ENCODE assay signal across 9 mouse cellular contexts in the genomic region with DNA sequence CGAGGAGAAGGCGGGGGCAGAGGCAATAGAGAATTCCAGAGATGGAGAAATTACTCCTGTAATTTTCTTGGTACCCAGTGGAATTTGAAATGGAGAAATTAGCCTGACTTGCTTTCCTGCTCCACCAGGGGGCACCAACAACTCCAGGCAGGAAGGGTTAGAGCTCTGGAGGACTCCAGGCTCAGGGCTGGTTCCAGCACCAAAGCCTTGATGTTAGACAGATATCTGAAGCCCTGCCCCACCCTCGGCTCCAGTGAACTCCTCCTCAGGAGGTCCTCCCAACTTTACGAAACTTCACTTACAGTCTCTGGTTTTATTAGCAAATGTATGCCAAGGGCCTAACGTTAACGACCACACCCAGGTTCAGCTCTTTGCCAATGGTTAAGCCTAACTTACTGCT. TPM values are rescaled to one million over a fixed set of nuclear protein-coding genes. Genes with fewer than 3 reads are reported as not detected.
DNase-seq lines count a peak whose midpoint lies in the region; ATAC-seq and TF ChIP-seq lines count a peak whose summit lies in the region.
"Had no signal": no experiment of that assay in that cellular context is flagged by ENCODE, and none has a peak within 500 bp of the region (broad histone marks: within the 10 kb centered on the region; RNA-seq: fewer than 3 reads in every experiment).

No protein-coding gene starts in this region.

- H3K27me3 ChIP-seq in neural tube, embryonic 15.5 days (replicated peaks), result no peaks in the 10 kb centered on the region
- no peaks in the 10 kb centered on the region for H3K27me3 ChIP-seq in forebrain, embryonic 10.5 days (ENCODE audit: poor library complexity, severe bottlenecking)
- no peaks in the 10 kb centered on the region for H3K27me3 ChIP-seq in limb, embryonic 14.5 days (ENCODE audit: control insufficient read depth, insufficient read depth, low read length)

- peak; percentile 76 for DNase-seq in neural tube, embryonic 10.5 days (ENCODE audit: extremely low spot score, low spot score)
- peak; percentile 36 for DNase-seq in c-Kit-positive CD71-negative TER-119-negative erythroid progenitor cells, embryonic 14.5 days (ENCODE audit: low read depth)
- DNase-seq in forebrain, embryonic 10.5 days (ENCODE audit: extremely low spot score, low spot score), result peak; percentile 64
- peak; percentile 58 for DNase-seq in limb, embryonic 14.5 days (ENCODE audit: low spot score)
- DNase-seq in retina, embryonic 14.5 days (ENCODE audit: low spot score), result peak; percentile 80

- H3K9ac ChIP-seq in neural tube, embryonic 15.5 days (replicated peaks), result no peak overlapping the region
- H3K9ac ChIP-seq in limb, embryonic 14.5 days (ENCODE audit: low read depth, low read length, severe bottlenecking), result no peak overlapping the region

- H3K4me1 ChIP-seq in neural tube, embryonic 15.5 days, result peaks cover 10% of the 10 kb centered on the region; the same call in 1 of the 2 replicates
- H3K4me1 ChIP-seq in forebrain, embryonic 10.5 days, result peaks cover 36% of the 10 kb centered on the region
- peaks cover 15% of the 10 kb centered on the region for H3K4me1 ChIP-seq in limb, embryonic 14.5 days (ENCODE audit: control insufficient read depth, insufficient read depth, low read length)

- H3K36me3 ChIP-seq in neural tube, embryonic 15.5 days, result peaks cover 36% of the 10 kb centered on the region
- H3K36me3 ChIP-seq in forebrain, embryonic 10.5 days (replicated peaks), result peaks cover 6% of the 10 kb centered on the region
- peaks cover 5% of the 10 kb centered on the region for H3K36me3 ChIP-seq in limb, embryonic 14.5 days (ENCODE audit: control insufficient read depth, insufficient read depth, low read length)

- no peaks in the 10 kb centered on the region for H3K9me3 ChIP-seq in neural tube, embryonic 15.5 days (replicated peaks)
- 0 out of 2 replicates have a peak, but pooled peaks cover 9% of the 10 kb centered on the region for H3K9me3 ChIP-seq in forebrain, embryonic 10.5 days
- H3K9me3 ChIP-seq in limb, embryonic 14.5 days (ENCODE audit: control insufficient read depth, low read length), result 0 out of 2 replicates have a peak, but pooled peaks cover 4% of the 10 kb centered on the region

- TF ChIP-seq POLR2A in limb, embryonic 14.5 days (IDR thresholded peaks at IDR 0.05; ENCODE audit: borderline replicate concordance, extremely low read depth, insufficient read depth, insufficient read length), result no peak

- no peak overlapping the region for H3K4me2 ChIP-seq in neural tube, embryonic 15.5 days
- H3K4me2 ChIP-seq in limb, embryonic 14.5 days (replicated peaks; ENCODE audit: low read depth, low read length, severe bottlenecking), result no peak overlapping the region

- H3K4me3 ChIP-seq in neural tube, embryonic 15.5 days (replicated peaks), result no peak overlapping the region
- no peak overlapping the region for H3K4me3 ChIP-seq in forebrain, embryonic 10.5 days
- no peak overlapping the region for H3K4me3 ChIP-seq in limb, embryonic 14.5 days (replicated peaks; ENCODE audit: low read length)
- H3K4me3 ChIP-seq: myocyte had no signal

- no peak for ATAC-seq in neural tube, embryonic 15.5 days (ENCODE audit: low FRiP score)
- peak; percentile 36 to 71; a peak in 1 of 4 replicates for ATAC-seq in hematopoietic stem cell, adult 5-6 weeks (replicated peaks in 1 of 2; ENCODE audit: insufficient read depth in 1 of 2, low FRiP score in 2 of 2, low TSS enrichment in 1 of 2, low read depth in 1 of 2, poor library complexity in 2 of 2, severe bottlenecking in 2 of 2)
- ATAC-seq in limb, embryonic 14.5 days (ENCODE audit: low FRiP score, low read depth), result peak; percentile 67
- ATAC-seq in megakaryocyte, adult 5-6 weeks (ENCODE audit: poor library complexity, severe bottlenecking), result no peak

- H3K27ac ChIP-seq in neural tube, embryonic 15.5 days (replicated peaks), result no peak overlapping the region
- H3K27ac ChIP-seq in forebrain, embryonic 10.5 days, result no peak overlapping the region
- no peak overlapping the region for H3K27ac ChIP-seq in limb, embryonic 14.5 days (replicated peaks; ENCODE audit: low read depth, low read length)

- WGBS in neural tube, embryonic 15.5 days, result 48% methylated on average over 6 of the region's 6 CpGs
- WGBS in forebrain, embryonic 10.5 days, result 60% methylated on average over 6 of the region's 6 CpGs
- WGBS in limb, embryonic 14.5 days, result 21% methylated on average over 6 of the region's 6 CpGs

RNA-seq across cellular contexts. Expression of a gene that starts 50.4 kb away (rescaled TPM):
- 81.2 and 143 TPM in 2 replicates for polyA plus RNA-seq in neural tube, embryonic 15.5 days (2015; fragmentation: Nextera tagmentation; extraction: Ambion mirVana)
- polyA plus RNA-seq in forebrain, embryonic 10.5 days (2016; fragmentation: Nextera tagmentation; extraction: Ambion mirVana), result 8.7 and 9.0 TPM in 2 replicates
- total RNA-seq in hematopoietic stem cell, adult 5-6 weeks (2017), result 1.1 and 1.2 TPM in 2 replicates
- polyA plus RNA-seq in limb, embryonic 14.5 days (2012; rRNA removed), result 53.6 and 66.8 TPM in 2 replicates
- polyA plus RNA-seq in limb, embryonic 14.5 days (2014; fragmentation: Nextera tagmentation; extraction: Ambion mirVana), result 28.0 and 31.2 TPM in 2 replicates
- 0.04 and 0.14 TPM in 2 replicates for total RNA-seq in megakaryocyte, adult 5-6 weeks (2015)
- total RNA-seq in megakaryocyte, adult 5-6 weeks (2017), result 0.16 and 0.18 TPM in 2 replicates

Comparison
In these comparisons a context has a peak if more than half of its experiments do, and no peak if none do; other contexts are left out.
1. ATAC-seq: peak in hematopoietic stem cell, adult 5-6 weeks (2 of 2) and limb, embryonic 14.5 days (single experiment); none in neural tube, embryonic 15.5 days (single experiment) and megakaryocyte, adult 5-6 weeks (single experiment).
2. Peak in every context shown above with its lines, with median percentiles within 50 percentile points of each other: DNase-seq.